Mouse (Mus musculus): ENCODE results near the gene Ldlr. TPM values are rescaled to one million over a fixed set of nuclear protein-coding genes. Genes with fewer than 3 reads are reported as not detected.
A peak's percentile ranks its signal among the peaks of the same experiment; 100 is the strongest.

Gene Ldlr
- total and polyA plus RNA-seq, 3 experiments, result 69.1 to 90.6 TPM; not detected in 1

GRCm38 (mm10) chr9:21741514-21741913 is 18.2 kb downstream of the Ldlr start:
- peaks cover 0 to 6% of the 10 kb centered on the region in 2 experiments; a peak in 1 of 4 replicates for H3K4me1 ChIP-seq (ENCODE audit: control insufficient read depth in 1 of 2, insufficient read depth in 2 of 2, low read length in 2 of 2)
- H3K9me3 ChIP-seq (replicated peaks; ENCODE audit: insufficient read depth, low read length), result no peaks in the 10 kb centered on the region
- no peak overlapping the region for H3K4me3 ChIP-seq (ENCODE audit: control insufficient read depth in 1 of 2, insufficient read depth in 1 of 2, low read depth in 2 of 2, low read length in 2 of 2)
- no peak for DNase-seq (ENCODE audit: low read depth, low spot score)
- no peak overlapping the region for H3K27ac ChIP-seq (ENCODE audit: control insufficient read depth, low read depth, low read length)
- TF ChIP-seq E2F4 (IDR thresholded peaks at IDR 0.05; ENCODE audit: borderline replicate concordance, low read depth, low read length), result no peak
- TF ChIP-seq POLR2AphosphoS5 (IDR thresholded peaks at IDR 0.05; ENCODE audit: borderline replicate concordance, low read depth, low read length), result no peak
- TF ChIP-seq ELF1 (IDR thresholded peaks at IDR 0.05; ENCODE audit: low read depth, low read length), result no peak
- TF ChIP-seq MXI1 (IDR thresholded peaks at IDR 0.05; ENCODE audit: low read depth, low read length), result no peak
- no peak for TF ChIP-seq POLR2AphosphoS2 (IDR thresholded peaks at IDR 0.05; ENCODE audit: low read length)
- TF ChIP-seq CHD1 (IDR thresholded peaks at IDR 0.05; ENCODE audit: low read depth, low read length), result no peak
- no peak for TF ChIP-seq MEF2A (IDR thresholded peaks at IDR 0.05; ENCODE audit: extremely low read depth, insufficient replicate concordance, low read depth, low read length, poor library complexity, severe bottlenecking)
- H3K27me3 ChIP-seq (ENCODE audit: control insufficient read depth in 1 of 2, insufficient read depth in 2 of 2, low read length in 2 of 2), result no peaks in the 10 kb centered on the region
- H3K79me2 ChIP-seq (ENCODE audit: control insufficient read depth, insufficient read depth, low read length, poor library complexity), result no peaks in the 10 kb centered on the region
- H3K36me3 ChIP-seq (ENCODE audit: control insufficient read depth in 1 of 2, insufficient read depth in 2 of 2, low read length in 2 of 2), result peaks cover 0 to 69% of the 10 kb centered on the region in 2 experiments; a peak in 2 of 4 replicates
- no peak overlapping the region for H3K9ac ChIP-seq (ENCODE audit: control insufficient read depth, low read depth, low read length, poor library complexity, severe bottlenecking)

- Histone ChIP-seq H3K4me3 (ENCODE audit: control insufficient read depth in 1 of 2, insufficient read depth in 1 of 2, low read depth in 2 of 2, low read length in 2 of 2) (no peak overlapping the region), H3K27ac (ENCODE audit: control insufficient read depth, low read depth, low read length) (no peak overlapping the region), H3K36me3 (ENCODE audit: control insufficient read depth in 1 of 2, insufficient read depth in 2 of 2, low read length in 2 of 2) (peaks cover 8 to 50% of the 10 kb centered on the region in 2 experiments), H3K27me3 (ENCODE audit: control insufficient read depth in 1 of 2, insufficient read depth in 2 of 2, low read length in 2 of 2) (no peaks in the 10 kb centered on the region), H3K79me2 (ENCODE audit: control insufficient read depth, insufficient read depth, low read length, poor library complexity) (no peaks in the 10 kb centered on the region), H3K9ac (ENCODE audit: control insufficient read depth, low read depth, low read length, poor library complexity, severe bottlenecking) (no peak overlapping the region), H3K4me1 (ENCODE audit: control insufficient read depth in 1 of 2, insufficient read depth in 2 of 2, low read length in 2 of 2) (peaks cover 10 to 14% of the 10 kb centered on the region in 2 experiments), H3K9me3 (replicated peaks; ENCODE audit: insufficient read depth, low read length) (no peaks in the 10 kb centered on the region)
- peak; percentile 57 for DNase-seq (ENCODE audit: low read depth, low spot score)
- TF ChIP-seq GATA1 (IDR thresholded peaks at IDR 0.05; ENCODE audit: low read depth, low read length) (no peak), USF2 (IDR thresholded peaks at IDR 0.05; ENCODE audit: borderline replicate concordance in 1 of 2, insufficient read depth in 1 of 2, low read depth in 1 of 2, low read length in 2 of 2) (no peak), MXI1 (IDR thresholded peaks at IDR 0.05; ENCODE audit: low read depth, low read length) (no peak), SMC3 (IDR thresholded peaks at IDR 0.05; ENCODE audit: low read depth, low read length) (peak; percentile 1; the same call in 1 of the 2 replicates), RCOR1 (IDR thresholded peaks at IDR 0.05; ENCODE audit: low read depth, low read length) (peak; percentile 41; the same call in 1 of the 2 replicates), NELFE (IDR thresholded peaks at IDR 0.05; ENCODE audit: low read depth, low read length) (no peak), TBP (IDR thresholded peaks at IDR 0.05; ENCODE audit: low read depth, low read length) (peak; percentile 69)
These were observed 24.0 kb downstream of the Ldlr start for GRCm38 (mm10) chr9:21747238-21747774.

- peak; percentile 99 for DNase-seq (ENCODE audit: low read depth, low spot score)
- Histone ChIP-seq H3K4me1 (ENCODE audit: control insufficient read depth in 1 of 2, insufficient read depth in 2 of 2, low read length in 2 of 2) (peaks cover 10 to 14% of the 10 kb centered on the region in 2 experiments), H3K9ac (ENCODE audit: control insufficient read depth, low read depth, low read length, poor library complexity, severe bottlenecking) (no peak overlapping the region), H3K27me3 (ENCODE audit: control insufficient read depth in 1 of 2, insufficient read depth in 2 of 2, low read length in 2 of 2) (no peaks in the 10 kb centered on the region), H3K79me2 (ENCODE audit: control insufficient read depth, insufficient read depth, low read length, poor library complexity) (no peaks in the 10 kb centered on the region), H3K9me3 (replicated peaks; ENCODE audit: insufficient read depth, low read length) (no peaks in the 10 kb centered on the region), H3K36me3 (ENCODE audit: control insufficient read depth in 1 of 2, insufficient read depth in 2 of 2, low read length in 2 of 2) (peaks cover 8 to 42% of the 10 kb centered on the region in 2 experiments), H3K27ac (ENCODE audit: control insufficient read depth, low read depth, low read length) (0 out of 2 replicates have a peak overlapping the region, but pooled peaks have one; percentile 0), H3K4me3 (ENCODE audit: control insufficient read depth in 1 of 2, insufficient read depth in 1 of 2, low read depth in 2 of 2, low read length in 2 of 2) (no peak overlapping the region)
- TF ChIP-seq CTCF (IDR thresholded peaks at IDR 0.05 in 2 of 3, conservative IDR thresholded peaks at IDR 0.05 in 1 of 3; ENCODE audit: control insufficient read depth in 1 of 3, insufficient read depth in 1 of 3, low read depth in 2 of 3, low read length in 3 of 3, poor library complexity in 1 of 3, severe bottlenecking in 1 of 3) (no peak), E2F4 (IDR thresholded peaks at IDR 0.05; ENCODE audit: borderline replicate concordance, low read depth, low read length) (no peak), MXI1 (IDR thresholded peaks at IDR 0.05; ENCODE audit: low read depth, low read length) (peak; percentile 77), MYC (IDR thresholded peaks at IDR 0.05; ENCODE audit: low read depth, low read length) (no peak), HCFC1 (IDR thresholded peaks at IDR 0.05; ENCODE audit: low read depth, low read length) (0 out of 2 replicates have a peak, but pooled peaks have one; percentile 31), SIN3A (IDR thresholded peaks at IDR 0.05; ENCODE audit: low read length) (peak; percentile 93), ZMIZ1 (IDR thresholded peaks at IDR 0.05; ENCODE audit: low read depth, low read length) (no peak), CHD1 (IDR thresholded peaks at IDR 0.05; ENCODE audit: low read depth, low read length) (no peak), TCF12 (IDR thresholded peaks at IDR 0.05; ENCODE audit: low read depth, low read length) (peak; percentile 77), ELF1 (IDR thresholded peaks at IDR 0.05; ENCODE audit: low read depth, low read length) (peak; percentile 55), CHD2 (IDR thresholded peaks at IDR 0.05; ENCODE audit: low read length) (no peak), ZNF384 (IDR thresholded peaks at IDR 0.05; ENCODE audit: low read depth, low read length) (no peak; the same call in 1 of the 2 replicates), EP300 (IDR thresholded peaks at IDR 0.05; ENCODE audit: low read depth in 1 of 2, low read length in 2 of 2) (peak; percentile 72 to 85), BHLHE40 (IDR thresholded peaks at IDR 0.05; ENCODE audit: borderline replicate concordance, low read depth, low read length) (no peak; the same call in 1 of the 2 replicates), GATA1 (IDR thresholded peaks at IDR 0.05; ENCODE audit: low read depth, low read length) (peak; percentile 97), MAZ (IDR thresholded peaks at IDR 0.05; ENCODE audit: low read depth, low read length) (peak; percentile 74)
These were observed 24.8 kb downstream of the Ldlr start for GRCm38 (mm10) chr9:21748033-21748432.

Data from MEL (cell line).